Mouse (Mus musculus) small intestine, adult 2 months (tissue): Measurements from ENCODE around the gene Unc5b. TPM values are rescaled to one million over a fixed set of nuclear protein-coding genes. Genes with fewer than 3 reads are reported as not detected.

Source experiments
- H3K27ac ChIP-seq: fragments of 200-500 bp; 2 replicates; pipeline ENCODE4 v1.5.1; 2012; ENCODE audit warnings: low read depth, low read length, control low read depth, inconsistent platforms; ENCODE audit not compliant: insufficient read depth
- H3K27me3 ChIP-seq: fragments of 200-500 bp; 2 replicates; pipeline ENCODE4 v1.6.1; 2012; ENCODE audit warnings: mild to moderate bottlenecking, moderate library complexity, low read length, inconsistent platforms; ENCODE audit not compliant: control insufficient read depth, insufficient read depth
- H3K36me3 ChIP-seq: fragments of 200-500 bp; 2 replicates; pipeline ENCODE4 v1.6.1; 2012; ENCODE audit warnings: mild to moderate bottlenecking, low read length, control low read depth, inconsistent platforms; ENCODE audit not compliant: control insufficient read depth, insufficient read depth
- H3K4me1 ChIP-seq: fragments of 200-500 bp; 2 replicates; pipeline ENCODE4 v1.6.1; 2012; ENCODE audit warnings: low read length, inconsistent platforms, mixed read lengths; ENCODE audit not compliant: control insufficient read depth, insufficient read depth, insufficient read length
- H3K4me3 ChIP-seq: fragments of 200-500 bp; 2 replicates; pipeline ENCODE4 v1.5.1; 2012; ENCODE audit warnings: low read depth, mild to moderate bottlenecking, control low read depth, inconsistent platforms, low read length, moderate library complexity
- CTCF ChIP-seq: fragments of 200-500 bp; IDR thresholded peaks from 2 replicates; pipeline ENCODE4 v1.5.1; 2012; ENCODE audit warnings: low read depth, mild to moderate bottlenecking, control low read depth, inconsistent platforms, low read length, moderate library complexity, mixed read lengths; ENCODE audit not compliant: insufficient replicate concordance, insufficient read length; ENCODE audit errors: extremely low read depth
- POLR2A ChIP-seq: fragments of 200-500 bp; IDR thresholded peaks from 2 replicates; pipeline ENCODE4 v1.6.1; 2012; ENCODE audit warnings: low read depth, mild to moderate bottlenecking, control low read depth, inconsistent platforms, low read length, moderate library complexity
- WGBS: fragments of 180-500 bp; shearing (Covaris S2); methylation state at CpG from one replicate; pipeline ENCODE4 v1.1.7; 2018; 5-methylcytosine and 5-hydroxymethylcytosine counted together
- polyA plus RNA-seq: library from polyadenylated mRNA; depleted of rRNA; stranded (reverse); fragments of >200 nt; gene quantifications from 2 replicates; pipeline ENCODE4 v1.2.3, GENCODE M21; 2012; rRNA removed

Gene Unc5b
- polyA plus RNA-seq, 1 experiment = 71.6 TPM

DNA sequence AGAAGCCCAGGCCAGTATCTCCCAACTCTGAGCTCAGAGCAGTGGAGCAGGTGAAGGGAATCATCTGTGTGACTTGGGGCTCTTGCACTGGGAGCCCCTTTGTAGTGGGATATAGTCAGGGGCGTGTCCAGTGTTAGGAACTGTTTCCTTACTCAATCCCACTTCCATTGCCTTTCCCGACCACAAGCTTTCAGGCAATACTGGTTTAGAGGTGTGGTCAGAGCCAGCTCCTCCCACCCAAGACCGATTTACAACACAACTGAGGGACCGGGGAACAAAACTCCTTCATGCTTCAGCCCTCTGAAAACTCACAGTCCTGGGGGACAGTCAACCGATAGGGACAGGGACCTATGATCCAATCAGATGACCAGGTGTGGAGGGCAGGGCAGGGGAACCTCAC lies 110.9 kb downstream of the Unc5b start:
- H3K4me1 ChIP-seq = no peaks in the 10 kb centered on the region
- H3K27ac ChIP-seq = no peak overlapping the region
- peaks cover 5% of the 10 kb centered on the region; the same call in 1 of the 2 replicates for H3K36me3 ChIP-seq
- no peaks in the 10 kb centered on the region for H3K27me3 ChIP-seq
- TF ChIP-seq CTCF (no peak), POLR2A (no peak)
- H3K4me3 ChIP-seq = no peak overlapping the region
- WGBS = 85% methylated on average over 5 of the region's 5 CpGs

DNA sequence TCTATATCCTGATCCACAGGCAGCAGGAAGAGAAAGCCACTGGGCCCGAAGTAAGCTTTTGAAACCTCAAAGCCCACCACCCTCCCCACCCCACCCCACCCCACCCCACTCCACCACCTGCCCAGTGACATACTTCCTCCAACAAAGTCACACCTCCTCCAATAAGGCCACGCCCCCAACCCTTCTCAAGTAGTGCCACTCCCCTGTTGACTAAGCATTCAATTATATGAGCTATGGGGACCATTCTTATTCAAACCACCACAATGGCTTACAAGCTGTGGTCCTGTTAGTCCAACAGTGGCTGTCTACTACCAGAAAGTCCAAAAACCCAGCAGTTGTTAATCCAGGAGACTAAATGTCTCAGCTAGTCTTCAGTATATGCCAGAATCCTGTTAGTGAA lies 112.9 kb downstream of the Unc5b start:
- Histone ChIP-seq H3K27me3 (no peaks in the 10 kb centered on the region), H3K27ac (no peak overlapping the region), H3K36me3 (peaks cover 10% of the 10 kb centered on the region; the same call in 1 of the 2 replicates), H3K4me1 (no peaks in the 10 kb centered on the region), H3K4me3 (no peak overlapping the region)
- 88% methylated on average over 2 of the region's 2 CpGs for WGBS
- no peak for TF ChIP-seq CTCF
- TF ChIP-seq POLR2A = no peak

DNA sequence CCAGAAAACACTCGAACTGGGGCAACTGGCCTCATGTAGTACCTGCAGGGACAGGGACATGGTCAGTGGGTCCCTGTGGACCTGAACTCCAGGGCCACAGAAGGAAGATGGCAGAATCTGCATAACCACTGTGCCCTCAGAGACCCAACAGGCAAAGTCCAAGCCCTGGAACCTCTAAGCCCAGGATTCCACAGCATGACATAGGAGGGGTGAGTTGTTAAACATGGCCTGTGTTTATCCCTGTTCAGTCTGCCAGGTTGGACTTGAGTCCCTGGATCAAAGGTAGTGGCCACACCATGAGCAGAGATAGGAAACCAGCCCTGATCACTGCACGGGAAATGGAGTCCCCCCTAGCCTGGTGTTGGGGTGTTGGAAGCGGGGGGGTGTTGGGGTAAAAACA lies 114.9 kb downstream of the Unc5b start:
- WGBS = 79% methylated on average over 3 of the region's 3 CpGs

More for the DNA sequence above, 114.9 kb downstream of the Unc5b start:
- Histone ChIP-seq H3K27ac (no peak overlapping the region), H3K36me3 (peaks cover 10% of the 10 kb centered on the region; the same call in 1 of the 2 replicates), H3K4me3 (no peak overlapping the region), H3K4me1 (no peaks in the 10 kb centered on the region), H3K27me3 (no peaks in the 10 kb centered on the region)
- TF ChIP-seq CTCF (no peak), POLR2A (no peak)

Other genes starting within 250 kb of the Unc5b start
- 0.33 and 0.35 TPM in 2 replicates for gene Cdh23, start 135.1 kb downstream of the Unc5b start, polyA plus RNA-seq
- 3.8 and 5.0 TPM in 2 replicates for gene Slc29a3, start 78.8 kb downstream of the Unc5b start, polyA plus RNA-seq